Comparison of ENCODE assay signal across 8 mouse cellular contexts in the genomic region with DNA sequence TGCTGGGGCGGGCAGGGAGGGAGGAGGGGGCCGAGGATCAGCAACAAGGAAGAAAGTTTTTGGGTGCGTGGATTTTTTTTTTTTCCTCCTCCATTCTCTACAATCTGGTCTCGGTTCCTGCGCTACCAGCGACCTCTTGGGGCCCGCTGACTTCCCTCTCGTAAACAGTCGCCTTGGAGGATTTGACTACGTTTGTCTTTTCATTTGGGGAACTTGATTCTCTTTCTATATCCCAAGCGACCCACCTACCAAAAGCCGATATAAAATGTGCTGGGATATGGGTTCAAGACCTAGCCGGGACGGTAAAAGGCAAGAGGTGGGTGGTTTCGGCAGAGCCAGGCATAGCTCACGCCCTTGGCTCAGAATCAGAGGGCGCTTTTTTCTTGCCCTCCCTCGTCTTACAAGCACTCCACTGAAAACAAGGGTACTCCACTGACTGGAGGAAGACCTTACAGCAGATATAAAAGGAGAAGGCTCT. TPM values are rescaled to one million over a fixed set of nuclear protein-coding genes. Genes with fewer than 3 reads are reported as not detected.
DNase-seq lines count a peak whose midpoint lies in the region; ATAC-seq and TF ChIP-seq lines count a peak whose summit lies in the region.

No protein-coding gene starts in this region.

- H3K4me2 ChIP-seq in kidney, embryonic 16.5 days (replicated peaks; ENCODE audit: low read depth, low read length), result peak overlapping the region; percentile 87
- peak overlapping the region; percentile 92 for H3K4me2 ChIP-seq in forebrain, embryonic 11.5 days (ENCODE audit: low read depth, low read length, severe bottlenecking)
- peak overlapping the region; percentile 95 for H3K4me2 ChIP-seq in intestine, postnatal 0 days (replicated peaks; ENCODE audit: low read depth)
- H3K4me2 ChIP-seq in midbrain, embryonic 13.5 days (replicated peaks), result peak overlapping the region; percentile 96

- H3K27ac ChIP-seq in kidney, embryonic 16.5 days (ENCODE audit: low read length), result peak overlapping the region; percentile 8; the same call in 1 of the 2 replicates
- no peak overlapping the region for H3K27ac ChIP-seq in forebrain, embryonic 11.5 days (ENCODE audit: low read depth, low read length)
- peak overlapping the region; percentile 43; the same call in 1 of the 2 replicates for H3K27ac ChIP-seq in intestine, postnatal 0 days (ENCODE audit: low read depth, low read length)
- H3K27ac ChIP-seq in midbrain, embryonic 13.5 days, result no peak overlapping the region

- peak overlapping the region; percentile 64 for H3K4me3 ChIP-seq in kidney, embryonic 16.5 days (ENCODE audit: low read length)
- H3K4me3 ChIP-seq in forebrain, embryonic 11.5 days (ENCODE audit: low read depth, low read length), result peak overlapping the region; percentile 75
- peak overlapping the region; percentile 68 for H3K4me3 ChIP-seq in intestine, postnatal 0 days (ENCODE audit: low read depth, low read length)
- peak overlapping the region; percentile 80 for H3K4me3 ChIP-seq in midbrain, embryonic 13.5 days (replicated peaks)

- in situ Hi-C loops in Patski (cut with MboI; ENCODE audit: low pct_unique_long_range_greater_than_20kb), result loop anchor here (5.0 to 25.0 kb wide), 3 partner anchors 197 to 707 kb away; no protein-coding TSS in a partner anchor

- CTCF ChIA-PET in Patski (lab: Charles Lee), result no interaction called here

- WGBS in kidney, embryonic 16.5 days, result 2% methylated on average over 16 of the region's 18 CpGs
- WGBS in forebrain, embryonic 11.5 days, result under 1% methylated on average over 16 of the region's 18 CpGs
- WGBS in intestine, postnatal 0 days, result 1% methylated on average over 18 of the region's 18 CpGs
- under 1% methylated on average over 18 of the region's 18 CpGs for whole genome bisulfite sequencing in midbrain, embryonic 13.5 days

- H3K9ac ChIP-seq in kidney, embryonic 16.5 days (replicated peaks; ENCODE audit: low read length), result peak overlapping the region; percentile 75
- H3K9ac ChIP-seq in forebrain, embryonic 11.5 days (ENCODE audit: low read length), result peak overlapping the region; percentile 79
- H3K9ac ChIP-seq in intestine, postnatal 0 days (ENCODE audit: low read depth, low read length), result peak overlapping the region; percentile 55
- H3K9ac ChIP-seq in midbrain, embryonic 13.5 days (replicated peaks), result peak overlapping the region; percentile 81

- H3K9me3 ChIP-seq in kidney, embryonic 16.5 days (ENCODE audit: low read length), result no peaks in the 10 kb centered on the region
- H3K9me3 ChIP-seq in forebrain, embryonic 11.5 days (ENCODE audit: control insufficient read depth, low read length), result no peaks in the 10 kb centered on the region
- no peaks in the 10 kb centered on the region for H3K9me3 ChIP-seq in intestine, postnatal 0 days (ENCODE audit: control insufficient read depth)
- H3K9me3 ChIP-seq in midbrain, embryonic 13.5 days, result peaks cover 5% of the 10 kb centered on the region; the same call in 1 of the 2 replicates

- POLR2A ChIA-PET in Patski (lab: Charles Lee), result no interaction called here

- DNase-seq in kidney, postnatal 36 days, result no peak
- DNase-seq in Patski (ENCODE audit: low read depth, low spot score) (no peak), adipocyte (ENCODE audit: low spot score) (no peak)
- DNase-seq in forebrain, embryonic 11.5 days (ENCODE audit: low spot score), result peak; percentile 53
- no peak for DNase-seq in frontal cortex, postnatal 36 days (ENCODE audit: low spot score in 2 of 2)

- H3K36me3 ChIP-seq in kidney, embryonic 16.5 days (ENCODE audit: insufficient read depth, low read length), result no peaks in the 10 kb centered on the region
- no peaks in the 10 kb centered on the region for H3K36me3 ChIP-seq in forebrain, embryonic 11.5 days (ENCODE audit: control insufficient read depth, insufficient read depth, low read length)
- no peaks in the 10 kb centered on the region for H3K36me3 ChIP-seq in intestine, postnatal 0 days (ENCODE audit: control insufficient read depth, insufficient read depth)
- H3K36me3 ChIP-seq in midbrain, embryonic 13.5 days, result no peaks in the 10 kb centered on the region

- H3K27me3 ChIP-seq in kidney, embryonic 16.5 days (ENCODE audit: insufficient read depth, low read length), result peaks cover 8% of the 10 kb centered on the region
- no peaks in the 10 kb centered on the region for H3K27me3 ChIP-seq in Patski
- H3K27me3 ChIP-seq in forebrain, embryonic 11.5 days (ENCODE audit: control insufficient read depth, insufficient read depth, low read length), result peaks cover 12% of the 10 kb centered on the region
- peaks cover 16% of the 10 kb centered on the region for H3K27me3 ChIP-seq in intestine, postnatal 0 days (replicated peaks; ENCODE audit: control insufficient read depth, insufficient read depth, low read length)
- H3K27me3 ChIP-seq in midbrain, embryonic 13.5 days, result peaks cover 35% of the 10 kb centered on the region

- TF ChIP-seq CTCF in Patski (IDR thresholded peaks at IDR 0.05), result no peak
- peak; percentile 55 for TF ChIP-seq CTCF in intestine, postnatal 0 days (IDR thresholded peaks at IDR 0.05; ENCODE audit: low read depth)

- ATAC-seq in kidney, embryonic 16.5 days (ENCODE audit: low FRiP score, low TSS enrichment), result peak; percentile 15; the same call in 1 of the 2 replicates
- ATAC-seq in Patski, result peak; percentile 21
- ATAC-seq in forebrain, embryonic 11.5 days (replicated peaks; ENCODE audit: low FRiP score), result no peak
- no peak for ATAC-seq in intestine, postnatal 0 days
- ATAC-seq in midbrain, embryonic 13.5 days, result no peak

- peaks cover 21% of the 10 kb centered on the region for H3K4me1 ChIP-seq in kidney, embryonic 16.5 days (ENCODE audit: insufficient read depth, low read length)
- H3K4me1 ChIP-seq in forebrain, embryonic 11.5 days (replicated peaks; ENCODE audit: control insufficient read depth, insufficient read depth, low read length), result peaks cover 6% of the 10 kb centered on the region; the same call in 1 of the 2 replicates
- H3K4me1 ChIP-seq in intestine, postnatal 0 days (replicated peaks; ENCODE audit: control insufficient read depth, insufficient read depth, low read length), result no peaks in the 10 kb centered on the region
- H3K4me1 ChIP-seq in midbrain, embryonic 13.5 days (replicated peaks), result peaks cover 13% of the 10 kb centered on the region

RNA-seq across cellular contexts. Expression of gene Ust, which starts 0.4 kb away (rescaled TPM):
- polyA plus RNA-seq in kidney, embryonic 16.5 days (2015; fragmentation: Nextera tagmentation; extraction: Ambion mirVana), result 4.9 and 5.2 TPM in 2 replicates
- polyA plus RNA-seq in Patski (2021), result 4.7 TPM
- polyA plus RNA-seq in forebrain, embryonic 11.5 days (2014; fragmentation: Nextera tagmentation; extraction: Ambion mirVana), result 3.0 and 3.4 TPM in 2 replicates
- 2.0 TPM in 2 replicates for polyA plus RNA-seq in intestine, postnatal 0 days (2015; fragmentation: Nextera tagmentation; extraction: Ambion mirVana)
- 2.6 and 2.7 TPM in 2 replicates for polyA plus RNA-seq in midbrain, embryonic 13.5 days (2015; fragmentation: Nextera tagmentation; extraction: Ambion mirVana)

Comparison
In these comparisons a context has a peak if more than half of its experiments do, and no peak if none do; other contexts are left out.
1. ATAC-seq: peak in kidney, embryonic 16.5 days (single experiment) and Patski (single experiment); none in forebrain, embryonic 11.5 days (single experiment), intestine, postnatal 0 days (single experiment) and midbrain, embryonic 13.5 days (single experiment).
2. H3K27ac ChIP-seq: peak in kidney, embryonic 16.5 days (single experiment) and intestine, postnatal 0 days (single experiment); none in forebrain, embryonic 11.5 days (single experiment) and midbrain, embryonic 13.5 days (single experiment).
3. Peak in every context shown above with its lines, with median percentiles within 50 percentile points of each other: H3K4me2 ChIP-seq, H3K4me3 ChIP-seq and H3K9ac ChIP-seq.